In genomic region chr10:121403946-121404345, GRCm38 (mm10) we compare ENCODE assay signal across 21 mouse cellular contexts. TPM values are rescaled to one million over a fixed set of nuclear protein-coding genes. Genes with fewer than 3 reads are reported as not detected.
DNase-seq lines count a peak whose midpoint lies in the region; ATAC-seq and TF ChIP-seq lines count a peak whose summit lies in the region.
"Had no signal": no experiment of that assay in that cellular context is flagged by ENCODE, and none has a peak within 500 bp of the region (broad histone marks: within the 10 kb centered on the region; RNA-seq: fewer than 3 reads in every experiment).

No protein-coding gene starts in this region.

- no peak for TF ChIP-seq CTCF in E14TG2a.4 (conservative IDR thresholded peaks at IDR 0.05; ENCODE audit: low read length)
- no peak for TF ChIP-seq CTCF in ES-Bruce4 (IDR thresholded peaks at IDR 0.05; ENCODE audit: low read depth, low read length)
- TF ChIP-seq CTCF in kidney, adult 2 months (conservative IDR thresholded peaks at IDR 0.05; ENCODE audit: insufficient read depth, insufficient read length, low read depth, low read length), result no peak
- no peak for TF ChIP-seq CTCF in liver, postnatal 0 days (IDR thresholded peaks at IDR 0.05; ENCODE audit: low read depth)

- no peak for ATAC-seq in liver, postnatal 0 days
- ATAC-seq: activated CD4-positive, CD25-positive, alpha-beta regulatory T cell, adult 4 months; forebrain, embryonic 13.5 days; forebrain, embryonic 15.5 days; forebrain, postnatal 0 days had no signal

- no peak overlapping the region for H3K4me2 ChIP-seq in liver, postnatal 0 days (ENCODE audit: low read depth, low read length)
- H3K4me2 ChIP-seq: embryonic facial prominence, embryonic 13.5 days; forebrain, embryonic 13.5 days; forebrain, embryonic 15.5 days had no signal

- H3K36me3 ChIP-seq in E14TG2a.4 (ENCODE audit: insufficient read depth, low read length) (0 out of 2 replicates have a peak, but pooled peaks cover 3% of the 10 kb centered on the region), ES-Bruce4 (ENCODE audit: control insufficient read depth, insufficient read depth, low read length, poor library complexity, severe bottlenecking) (no peaks in the 10 kb centered on the region), ES-E14 (ENCODE audit: control insufficient read depth, insufficient read depth, low read length, poor library complexity, severe bottlenecking) (no peaks in the 10 kb centered on the region)
- no peaks in the 10 kb centered on the region for H3K36me3 ChIP-seq in kidney, adult 2 months (ENCODE audit: control insufficient read depth, insufficient read depth, low read length)
- no peaks in the 10 kb centered on the region for H3K36me3 ChIP-seq in liver, postnatal 0 days (replicated peaks; ENCODE audit: insufficient read depth, low read length)
- H3K36me3 ChIP-seq: forebrain, embryonic 15.5 days had no signal

- TF ChIP-seq EP300 in ES-Bruce4 (IDR thresholded peaks at IDR 0.05; ENCODE audit: insufficient read depth, low read depth, low read length), result no peak; the same call in 1 of the 2 replicates
- TF ChIP-seq EP300 in liver, postnatal 0 days (IDR thresholded peaks at IDR 0.05; ENCODE audit: low read depth), result no peak

- 76% methylated on average over 6 of the region's 9 CpGs for WGBS in kidney, adult 2 months
- 78% methylated on average over 6 of the region's 9 CpGs for WGBS in liver, postnatal 0 days (ENCODE audit: insufficient replicate concordance)

- H3K27me3 ChIP-seq in E14TG2a.4 (ENCODE audit: insufficient read depth, low read length), result peaks cover 25% of the 10 kb centered on the region
- H3K27me3 ChIP-seq in ES-Bruce4 (ENCODE audit: control insufficient read depth, insufficient read depth, low read length, poor library complexity, severe bottlenecking), result no peaks in the 10 kb centered on the region
- H3K27me3 ChIP-seq in kidney, adult 2 months (replicated peaks; ENCODE audit: control insufficient read depth, insufficient read depth, low read length), result no peaks in the 10 kb centered on the region
- H3K27me3 ChIP-seq in liver, postnatal 0 days (ENCODE audit: insufficient read depth, low read length), result no peaks in the 10 kb centered on the region
- H3K27me3 ChIP-seq: embryonic facial prominence, embryonic 13.5 days; forebrain, embryonic 13.5 days; forebrain, embryonic 15.5 days had no signal

- peaks cover 45% of the 10 kb centered on the region for H3K4me1 ChIP-seq in E14TG2a.4 (replicated peaks; ENCODE audit: low read depth, low read length)
- peaks cover 8% of the 10 kb centered on the region for H3K4me1 ChIP-seq in ES-Bruce4 (ENCODE audit: control insufficient read depth, insufficient read depth, low read length)
- H3K4me1 ChIP-seq in ES-E14 (ENCODE audit: control insufficient read depth in 2 of 2, insufficient read depth in 2 of 2, low read length in 2 of 2, poor library complexity in 1 of 2), result peaks cover 0 to 16% of the 10 kb centered on the region in 2 experiments; a peak in 3 of 4 replicates
- H3K4me1 ChIP-seq in kidney, adult 2 months (ENCODE audit: control insufficient read depth, insufficient read depth, low read length), result no peaks in the 10 kb centered on the region
- H3K4me1 ChIP-seq in liver, postnatal 0 days (ENCODE audit: insufficient read depth), result no peaks in the 10 kb centered on the region
- H3K4me1 ChIP-seq: forebrain, embryonic 13.5 days; forebrain, embryonic 15.5 days had no signal

- no peak for TF ChIP-seq POLR2A in ES-Bruce4 (IDR thresholded peaks at IDR 0.05; ENCODE audit: insufficient read depth, low read length)
- TF ChIP-seq POLR2A in kidney, adult 2 months (IDR thresholded peaks at IDR 0.05; ENCODE audit: low read depth, low read length), result no peak

- H3K9ac ChIP-seq in ES-Bruce4 (ENCODE audit: low read depth, poor library complexity, severe bottlenecking) (no peak overlapping the region), ES-E14 (ENCODE audit: insufficient read depth, low read depth, low read length, poor library complexity, severe bottlenecking) (peak overlapping the region; percentile 55; the same call in 1 of the 2 replicates)
- no peak overlapping the region for H3K9ac ChIP-seq in liver, postnatal 0 days (replicated peaks)
- H3K9ac ChIP-seq: embryonic facial prominence, embryonic 13.5 days; forebrain, embryonic 13.5 days; forebrain, embryonic 15.5 days; forebrain, postnatal 0 days had no signal

- H3K4me3 ChIP-seq in E14TG2a.4 (replicated peaks; ENCODE audit: low read length) (peak overlapping the region; percentile 11; the same call in 1 of the 2 replicates), ES-Bruce4 (ENCODE audit: low read depth, low read length) (peak overlapping the region; percentile 45), ES-E14 (ENCODE audit: insufficient read depth in 1 of 2, low read depth in 1 of 2, low read length in 2 of 2, poor library complexity in 1 of 2, severe bottlenecking in 1 of 2) (no peak overlapping the region)
- no peak overlapping the region for H3K4me3 ChIP-seq in kidney, adult 2 months (ENCODE audit: insufficient read depth, low read depth, low read length)
- H3K4me3 ChIP-seq in liver, postnatal 0 days (ENCODE audit: low read depth, low read length), result no peak overlapping the region
- H3K4me3 ChIP-seq: embryonic facial prominence, embryonic 13.5 days; forebrain, embryonic 13.5 days; forebrain, embryonic 15.5 days had no signal

- H3K27ac ChIP-seq in ES-Bruce4 (ENCODE audit: insufficient read depth, low read length) (peak overlapping the region; percentile 85), ES-E14 (ENCODE audit: insufficient read depth, low read depth, low read length, poor library complexity, severe bottlenecking) (peak overlapping the region; percentile 77; the same call in 1 of the 2 replicates)
- no peak overlapping the region for H3K27ac ChIP-seq in kidney, adult 2 months (ENCODE audit: insufficient read depth, low read depth, low read length)
- no peak overlapping the region for H3K27ac ChIP-seq in liver, postnatal 0 days (ENCODE audit: low read depth)
- H3K27ac ChIP-seq: embryonic facial prominence, embryonic 13.5 days; forebrain, embryonic 13.5 days; forebrain, embryonic 15.5 days had no signal

- H3K9me3 ChIP-seq in E14TG2a.4 (ENCODE audit: low read length) (no peaks in the 10 kb centered on the region), ES-Bruce4 (replicated peaks; ENCODE audit: control insufficient read depth, insufficient read depth, low read length, poor library complexity, severe bottlenecking) (no peaks in the 10 kb centered on the region), ES-E14 (ENCODE audit: control insufficient read depth, insufficient read depth, low read depth, low read length) (no peaks in the 10 kb centered on the region)
- no peaks in the 10 kb centered on the region for H3K9me3 ChIP-seq in liver, postnatal 0 days (ENCODE audit: low read length)
- H3K9me3 ChIP-seq: embryonic facial prominence, embryonic 13.5 days; forebrain, embryonic 13.5 days; forebrain, embryonic 15.5 days had no signal

- DNase-seq in ES-E14 (ENCODE audit: low read depth, low spot score) (peak; percentile 74), WW6 (ENCODE audit: low read depth, low spot score) (peak; percentile 45)
- DNase-seq in kidney, adult 2 months, result no peak
- DNase-seq in liver, postnatal 0 days, result no peak
- no peak for DNase-seq in kidney, adult 8-10 months
- DNase-seq in adrenal gland, adult 2 months, result no peak
- DNase-seq: adrenal gland, postnatal 10 days; adrenal gland, postnatal 25 days; cerebellum, adult 11 months; cerebellum, adult 18-20 months; cerebellum, adult 9-10 months; cerebellum, postnatal 10 days; cerebellum, postnatal 25 days; forebrain, postnatal 0 days had no signal

- in situ Hi-C loops in ES-E14 (cut with MboI; ENCODE audit: low sequenced_read_pairs in 2 of 2, unreplicated experiment in 2 of 2), result no loop called here

TF ChIP-seq in ES-E14, 5 proteins besides CTCF, POLR2A, EP300 and RAD21:
- TF ChIP-seq ZC3H11A (IDR thresholded peaks at IDR 0.05; ENCODE audit: borderline replicate concordance, low read depth, low read length) (no peak), CHD2 (IDR thresholded peaks at IDR 0.05; ENCODE audit: low read depth, low read length) (no peak), HCFC1 (IDR thresholded peaks at IDR 0.05; ENCODE audit: borderline replicate concordance, insufficient read depth, low read length) (no peak), MAFK (IDR thresholded peaks at IDR 0.05; ENCODE audit: insufficient read depth, low read depth, low read length) (no peak), ZNF384 (IDR thresholded peaks at IDR 0.05; ENCODE audit: low read depth, low read length) (no peak)

RNA-seq across cellular contexts. Expression of gene Gns, which starts 39.1 kb away (rescaled TPM):
- polyA plus RNA-seq in ES-Bruce4 (2011; ENCODE audit: insufficient read depth, insufficient read length, low read depth, missing spikeins), result 42.4 and 44.2 TPM in 2 replicates
- 61.0 and 79.8 TPM in 2 replicates for total RNA-seq in ES-E14 (2012; rRNA removed)
- 128 and 160 TPM in 2 replicates for polyA plus RNA-seq in kidney, adult 2 months (2012; rRNA removed)
- polyA plus RNA-seq in liver, postnatal 0 days (2015; fragmentation: Nextera tagmentation; extraction: Ambion mirVana), result 27.7 and 28.9 TPM in 2 replicates
- total RNA-seq in adrenal gland, adult 2 months (2021), result 100 to 1,000 TPM; 169 to 240 TPM
- 657 and 731 TPM in 2 replicates for polyA plus RNA-seq in adrenal gland, adult 2 months (2012; rRNA removed)

RNA-seq across cellular contexts. Expression of gene Tbc1d30, which starts 52.9 kb away (rescaled TPM):
- not detected in 2 replicates for polyA plus RNA-seq in ES-Bruce4 (2011; ENCODE audit: insufficient read depth, insufficient read length, low read depth, missing spikeins)
- total RNA-seq in ES-E14 (2012; rRNA removed), result 0.45 and 0.58 TPM in 2 replicates
- 1.0 and 1.2 TPM in 2 replicates for polyA plus RNA-seq in kidney, adult 2 months (2012; rRNA removed)
- polyA plus RNA-seq in liver, postnatal 0 days (2015; fragmentation: Nextera tagmentation; extraction: Ambion mirVana), result 0.75 and 1.4 TPM in 2 replicates
- 1 to 10 TPM; 2.9 to 8.7 TPM for total RNA-seq in adrenal gland, adult 2 months (2021)
- 0.57 and 1.5 TPM in 2 replicates for polyA plus RNA-seq in adrenal gland, adult 2 months (2012; rRNA removed)
- polyA plus RNA-seq: C2C12 had no signal

Comparison
In these comparisons a context has a peak if more than half of its experiments do, and no peak if none do; other contexts are left out.
1. H3K4me3 ChIP-seq: peak in E14TG2a.4 (single experiment) and ES-Bruce4 (single experiment); none in ES-E14 (0 of 2), kidney, adult 2 months (single experiment) and liver, postnatal 0 days (single experiment).
2. H3K27ac ChIP-seq: peak in ES-Bruce4 (single experiment) and ES-E14 (single experiment); none in kidney, adult 2 months (single experiment) and liver, postnatal 0 days (single experiment).
3. DNase-seq: peak in ES-E14 (single experiment) and WW6 (single experiment); none in kidney, adult 2 months (single experiment), liver, postnatal 0 days (single experiment), kidney, adult 8-10 months (0 of 2) and adrenal gland, adult 2 months (single experiment).